Mouse (Mus musculus) T-cell, adult 2 months (primary cell): ENCODE measurements around the gene Mmp25.

Experiments used
- DNase-seq: peaks from one replicate; pipeline ENCODE4 v3.0.0; 2022; ENCODE audit warnings: low spot score

Gene Mmp25

GRCm38 (mm10) chr17:23644613-23645495 lies at the start of gene Mmp25:
TSS of gene Mmp25 (minus strand) at chr17:23645277.
- no peak for DNase-seq

DNA sequence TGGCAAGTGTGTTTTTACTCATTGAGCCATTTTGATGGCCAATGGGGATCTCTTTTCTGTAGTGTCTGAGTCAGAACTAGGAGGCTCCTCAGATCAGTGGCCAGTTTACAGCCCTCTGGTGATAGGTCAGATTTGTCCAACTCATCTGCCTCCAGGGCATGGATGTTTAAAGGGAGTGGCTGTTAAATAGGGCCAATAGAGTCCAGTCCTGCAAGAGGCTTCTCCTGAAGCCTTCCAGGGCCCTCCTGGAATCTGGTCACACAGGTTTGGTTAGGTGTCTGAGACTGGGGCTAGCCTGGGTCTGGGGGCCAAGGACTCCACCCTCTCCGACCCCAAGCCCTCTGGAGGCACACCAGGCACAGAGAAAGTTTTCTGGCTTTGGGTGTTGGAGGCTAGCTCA lies 49.4 kb upstream of the Mmp25 start:
- no peak for DNase-seq

DNA sequence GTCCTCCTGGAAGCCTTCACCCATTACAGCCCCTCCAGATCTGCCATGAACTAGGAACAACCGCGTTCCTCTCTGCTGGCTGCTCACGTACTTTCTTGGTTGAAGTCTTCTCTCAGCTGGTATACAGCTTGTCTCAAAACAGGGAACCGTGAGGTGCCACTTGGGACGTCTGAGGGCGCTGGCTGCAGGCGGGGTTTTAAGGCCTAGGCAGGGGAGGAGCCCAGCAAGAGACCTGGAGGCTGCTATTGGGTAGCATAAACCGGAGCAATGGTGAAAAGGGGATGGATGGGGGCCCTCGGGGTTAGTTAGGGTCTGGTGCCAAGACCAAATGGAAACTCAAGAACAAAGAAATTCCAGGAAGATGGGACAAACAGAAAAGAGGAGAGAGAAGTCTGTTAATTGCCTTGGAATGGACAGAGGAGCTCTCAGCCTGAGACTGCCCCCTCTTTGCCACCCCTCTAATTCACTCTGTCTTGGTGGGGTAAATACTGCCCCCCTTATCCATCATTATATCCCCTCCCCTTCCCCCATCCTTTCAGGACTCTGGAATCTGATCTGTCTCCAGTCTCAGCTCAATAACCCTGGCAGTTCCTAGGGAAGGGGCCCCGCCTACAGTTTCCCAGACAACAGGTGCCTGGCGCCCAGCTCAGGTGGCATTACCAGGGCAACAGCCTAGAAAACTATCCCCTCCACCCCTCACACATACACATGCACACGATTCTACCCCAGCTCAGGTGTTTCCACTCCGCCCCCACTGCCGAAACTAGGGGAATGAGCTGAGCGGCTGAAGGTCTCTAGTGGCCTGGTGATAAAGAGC lies 39.0 kb upstream of the Mmp25 start, which contains the start of gene Cldn9:
Gene Cldn9 (minus strand): TSS at position 171 of the 817 bp plus-strand sequence.
- DNase-seq: no peak

DNA sequence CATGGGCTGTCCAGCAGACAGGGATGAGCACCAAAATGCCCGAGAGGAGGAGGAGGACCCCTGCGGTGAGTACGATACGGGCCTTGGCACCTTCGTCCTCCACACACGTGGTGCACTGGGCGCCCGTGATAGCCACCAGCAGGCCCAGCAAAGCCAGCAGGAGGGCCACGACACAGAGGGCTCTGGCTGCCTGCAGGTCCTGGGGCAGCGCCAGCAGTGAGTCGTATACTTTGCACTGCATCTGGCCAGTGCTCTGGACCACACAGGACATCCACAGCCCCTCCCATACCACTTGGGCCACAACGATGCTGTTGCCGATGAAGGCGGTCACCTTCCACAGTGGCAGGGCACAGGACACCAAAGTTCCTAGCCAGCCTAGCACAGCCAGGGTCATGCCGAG lies 38.1 kb upstream of the Mmp25 start:
- no peak for DNase-seq

- no peak for DNase-seq
Observed at GRCm38 (mm10) chr17:23682530-23682929, 37.5 kb upstream of the Mmp25 start.

- DNase-seq: no peak
Observed at GRCm38 (mm10) chr17:23682092-23682491, 37.0 kb upstream of the Mmp25 start.

GRCm38 (mm10) chr17:23681086-23681485 lies 36.0 kb upstream of the Mmp25 start:
- DNase-seq: no peak

- DNase-seq: no peak
Observed at GRCm38 (mm10) chr17:23680336-23680735, 35.3 kb upstream of the Mmp25 start.

DNA sequence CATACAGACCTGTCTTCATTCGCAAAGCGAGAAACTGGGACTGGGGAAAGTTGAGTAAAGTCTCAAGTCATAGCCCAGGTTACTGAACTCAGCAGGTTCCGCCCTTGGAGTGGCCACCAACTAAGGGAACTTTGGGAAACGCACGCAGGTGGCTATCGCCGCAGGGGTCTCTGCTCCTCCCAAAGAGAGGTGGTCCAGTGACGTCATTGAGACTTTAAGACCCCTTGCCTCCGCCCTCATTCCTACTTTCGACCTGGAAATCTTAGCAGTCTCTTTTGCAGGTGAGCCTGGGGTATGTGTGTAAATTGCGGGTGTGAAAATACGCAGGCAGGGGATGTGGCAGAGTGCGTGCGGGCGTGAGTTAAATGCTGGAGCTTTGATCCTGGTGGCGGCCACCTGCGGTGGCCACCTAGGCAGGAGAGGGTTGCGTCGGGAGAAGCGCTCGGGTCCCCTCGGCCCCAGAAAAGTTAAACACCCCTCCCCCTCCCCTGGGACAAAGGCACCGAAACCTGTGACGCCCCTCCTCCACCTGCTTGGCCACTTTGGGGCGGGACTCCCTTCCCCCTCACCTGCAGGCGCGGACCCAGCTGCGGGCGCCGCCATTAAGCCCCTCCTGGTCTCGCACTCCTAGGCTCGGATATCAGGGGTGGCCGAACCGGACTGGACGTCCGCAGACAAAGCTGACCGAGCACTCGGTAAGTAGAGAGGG lies 34.2 kb upstream of the Mmp25 start, which contains the start of gene Cldn6:
Gene Cldn6 (plus strand): TSS at position 123 of the 709 bp plus-strand sequence.
- no peak for DNase-seq

DNA sequence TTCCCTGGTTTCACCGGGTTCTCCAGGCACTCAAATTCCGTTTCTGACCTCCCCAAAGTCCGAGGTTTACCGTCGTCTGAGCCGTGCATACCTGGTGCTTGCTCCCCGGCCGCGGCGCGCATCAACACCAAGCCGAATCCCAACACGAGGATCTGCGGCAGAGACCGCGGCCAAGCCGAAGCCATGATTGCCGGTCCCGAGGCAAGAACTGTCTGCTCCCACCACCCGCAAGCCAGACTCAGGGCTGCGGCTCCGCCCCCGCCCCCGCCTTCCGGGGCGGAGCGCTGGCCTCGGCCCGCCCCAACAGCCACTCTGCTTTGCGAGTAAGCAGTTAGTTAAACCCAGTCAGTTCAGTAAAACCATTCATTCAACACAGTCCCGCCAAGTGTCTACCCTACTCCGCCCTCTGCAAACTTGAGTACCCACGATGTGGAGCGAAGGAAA lies 32.2 kb upstream of the Mmp25 start, which contains the start of gene Tnfrsf12a:
Gene Tnfrsf12a (minus strand): TSS at position 233 of the 444 bp plus-strand sequence.
- peak; percentile 92 for DNase-seq

DNA sequence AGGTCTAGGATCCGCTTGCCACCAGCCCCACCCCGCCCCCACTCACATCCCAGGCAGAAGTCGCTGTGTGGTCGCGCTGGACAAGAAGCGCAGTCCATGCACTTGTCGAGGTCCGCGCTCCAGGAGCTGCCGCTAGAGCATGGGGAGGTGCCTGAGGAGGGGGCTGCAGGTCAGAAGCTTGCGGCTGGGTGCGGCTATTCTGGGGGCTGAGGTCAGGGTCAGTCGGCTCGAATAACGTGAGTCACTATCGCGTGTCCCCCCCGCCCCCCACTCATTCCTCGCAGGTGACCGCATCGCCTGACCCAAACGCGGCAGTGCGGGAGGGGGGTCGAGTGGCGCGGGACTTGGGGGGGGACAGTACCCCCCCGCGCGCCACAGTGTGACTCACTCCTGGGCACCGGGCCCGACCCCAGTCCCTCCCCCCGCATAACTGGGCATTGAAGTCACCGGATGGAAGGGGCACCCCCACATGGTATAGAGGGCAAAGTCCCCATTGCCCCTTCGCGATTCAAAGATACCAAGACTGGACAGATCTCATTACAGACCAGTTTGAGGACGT lies 31.5 kb upstream of the Mmp25 start:
- DNase-seq: no peak

- no peak for DNase-seq
Observed at GRCm38 (mm10) chr17:23675564-23676281, 30.6 kb upstream of the Mmp25 start.

DNA sequence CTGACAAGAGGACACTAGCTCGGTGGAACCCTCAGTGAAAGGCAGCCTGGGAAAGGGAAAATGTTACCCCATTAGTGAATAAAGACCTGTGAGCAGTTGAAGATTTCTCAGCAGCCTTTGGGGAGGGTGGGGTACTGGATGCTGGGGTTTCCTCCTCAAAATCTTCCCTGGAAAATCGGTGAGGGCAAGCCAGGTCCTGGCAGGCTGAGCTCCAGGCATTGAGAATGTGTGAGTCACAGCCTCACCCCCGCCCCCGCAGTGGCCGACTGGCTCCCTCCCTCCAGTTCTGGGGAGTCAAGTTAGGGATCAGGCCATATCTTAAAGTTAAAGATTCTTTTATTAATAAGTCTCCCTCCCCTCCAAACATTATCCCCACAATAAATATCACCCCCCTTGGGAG lies 30.1 kb upstream of the Mmp25 start:
- DNase-seq: no peak

DNA sequence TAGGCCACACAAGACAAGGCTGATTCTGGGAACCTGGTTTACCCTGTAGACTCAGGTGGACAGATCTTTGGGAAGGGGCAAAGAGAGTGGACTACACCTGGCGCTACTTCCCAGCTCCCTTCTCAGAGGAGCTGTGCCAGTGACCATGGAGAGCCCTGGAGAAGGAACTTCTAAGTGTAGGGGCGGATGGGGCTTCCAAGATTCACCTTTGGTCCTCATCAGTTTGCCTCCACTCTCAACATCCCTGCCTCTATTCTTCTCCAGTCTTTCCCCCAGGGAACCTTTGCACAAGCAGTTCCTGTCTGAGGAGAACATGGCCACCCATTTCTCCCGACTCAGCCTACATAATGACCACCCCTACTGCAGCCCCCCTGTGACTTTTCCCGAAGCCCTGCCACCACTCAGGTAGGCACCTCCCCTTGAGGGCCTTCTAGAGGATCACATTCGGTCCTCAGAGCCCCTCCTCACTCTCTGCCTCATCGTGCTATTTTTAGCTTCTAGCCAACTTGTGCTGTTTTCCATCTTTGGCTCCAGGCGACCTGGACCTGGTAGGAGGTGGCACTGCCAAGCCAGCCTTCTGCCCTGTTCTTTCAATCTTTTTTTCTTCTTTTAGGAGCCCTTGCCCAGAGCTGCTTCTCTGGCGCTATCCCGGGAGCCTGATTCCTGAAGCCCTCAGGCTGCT lies 29.3 kb upstream of the Mmp25 start:
- no peak for DNase-seq

DNA sequence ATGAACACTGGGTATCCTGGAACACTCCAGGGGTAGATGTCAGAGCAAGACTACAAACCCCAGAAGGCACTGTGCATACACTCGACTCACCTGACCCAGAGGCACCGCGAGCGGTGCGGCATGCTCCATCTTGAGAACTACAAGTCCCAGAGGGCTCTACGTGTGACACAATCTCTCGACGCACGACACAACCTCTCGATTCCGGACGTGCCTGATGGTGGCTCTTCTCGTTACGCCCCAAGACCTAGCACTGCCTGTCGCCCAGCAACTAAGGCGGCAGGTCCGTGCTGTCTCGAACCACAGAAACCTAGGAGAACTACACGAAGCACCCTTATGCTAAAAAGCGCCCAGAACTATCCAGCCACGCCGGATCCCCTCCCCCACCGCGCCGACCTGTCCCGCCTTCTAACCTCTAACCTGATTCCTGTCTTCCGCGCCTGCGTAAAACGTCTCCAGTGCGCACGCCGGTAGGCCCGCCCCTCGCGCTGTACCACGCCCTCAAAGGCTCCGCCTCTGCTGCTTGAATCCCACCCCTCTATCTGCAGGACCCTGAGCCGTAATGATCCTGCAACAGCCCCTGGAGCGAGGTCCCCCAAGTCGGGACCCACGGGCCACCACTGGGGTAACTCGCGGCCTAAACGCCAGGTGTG lies 28.5 kb upstream of the Mmp25 start, which contains the start of the genes Hcfc1r1 and Thoc6:
Gene Hcfc1r1 (plus strand): TSS at position 173 of the 650 bp plus-strand sequence.
Gene Thoc6 (minus strand): TSS at position 459 of the 650 bp plus-strand sequence.
- DNase-seq: peak; percentile 92

DNA sequence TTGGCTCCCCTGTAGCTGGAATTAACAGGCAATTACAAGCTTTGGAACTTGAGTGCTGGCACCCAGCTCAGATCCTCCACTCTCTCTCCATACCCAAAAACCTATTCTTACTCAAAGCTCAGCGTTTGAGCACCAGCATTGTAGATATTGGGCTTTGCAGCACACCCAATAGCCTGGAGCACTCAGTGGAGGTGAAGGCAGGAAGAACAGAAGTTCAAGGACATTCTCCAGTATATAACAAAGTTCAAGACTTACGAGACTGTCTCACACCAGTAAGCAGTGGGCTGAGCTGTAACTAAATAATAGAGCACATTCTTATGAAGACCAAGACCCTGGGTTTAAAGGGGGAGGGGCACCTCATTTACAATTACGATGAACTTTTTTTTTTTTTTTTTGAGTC lies 27.7 kb upstream of the Mmp25 start:
- no peak for DNase-seq

- no peak for DNase-seq
Observed at GRCm38 (mm10) chr17:23671519-23671918, 26.4 kb upstream of the Mmp25 start.

GRCm38 (mm10) chr17:23670516-23671074 lies 25.5 kb upstream of the Mmp25 start:
- no peak for DNase-seq

GRCm38 (mm10) chr17:23665511-23665910 lies 20.4 kb upstream of the Mmp25 start:
- DNase-seq: no peak
